Mouse (Mus musculus): ENCODE results near the gene Tpcn1.

DNA sequence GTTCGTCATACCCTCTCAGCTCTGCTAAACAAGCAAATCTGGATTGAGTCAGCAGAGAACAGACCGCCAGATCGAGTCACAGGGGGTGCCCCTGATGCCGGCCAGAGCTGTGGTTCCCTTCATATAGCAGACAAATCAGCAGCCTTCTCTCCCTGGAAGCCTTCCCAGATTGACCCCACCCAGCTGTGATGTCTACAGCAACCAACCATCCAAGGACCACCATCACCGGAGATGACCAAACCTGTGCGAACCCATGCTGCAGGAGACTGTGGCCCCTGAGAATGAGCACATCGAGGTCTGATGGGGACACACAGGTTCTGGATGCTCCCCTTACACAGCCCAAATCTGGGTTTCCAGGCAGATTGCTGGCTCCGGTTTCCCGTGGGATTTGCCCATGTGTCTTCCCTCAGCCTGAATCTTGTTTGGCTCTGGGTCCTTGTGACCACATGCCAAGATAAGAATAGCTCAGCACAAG lies 86.3 kb downstream of the Tpcn1 start:
- no peak for TF ChIP-seq POLR2A (IDR thresholded peaks at IDR 0.05; ENCODE audit: extremely low read depth, insufficient read depth, low read length)
- TF ChIP-seq CTCF (IDR thresholded peaks at IDR 0.05; ENCODE audit: extremely low read depth, insufficient read depth, low read length) = no peak
